Mouse (Mus musculus) G1E (cell line): Measurements from ENCODE around the gene Xpot.

ENCODE experiments used
- CTCF ChIP-seq: IDR thresholded peaks from 2 replicates; pipeline ENCODE4 v1.5.1; 2012; ENCODE audit warnings: low read depth, low read length, inconsistent platforms, mixed read lengths
- GATA1 ChIP-seq: IDR thresholded peaks from 2 replicates; pipeline ENCODE4 v1.6.1; 2012; ENCODE audit warnings: borderline replicate concordance, low read length, inconsistent platforms, mixed read lengths
- POLR2AphosphoS5 ChIP-seq: IDR thresholded peaks from 2 replicates; pipeline ENCODE4 v1.6.1; 2012; ENCODE audit warnings: low read depth, low read length, inconsistent platforms; ENCODE audit not compliant: insufficient replicate concordance
- TAL1 ChIP-seq: conservative IDR thresholded peaks from 2 replicates; pipeline ENCODE4 v1.6.1; 2012; ENCODE audit warnings: low read depth, low read length, inconsistent platforms, mixed read lengths

DNA sequence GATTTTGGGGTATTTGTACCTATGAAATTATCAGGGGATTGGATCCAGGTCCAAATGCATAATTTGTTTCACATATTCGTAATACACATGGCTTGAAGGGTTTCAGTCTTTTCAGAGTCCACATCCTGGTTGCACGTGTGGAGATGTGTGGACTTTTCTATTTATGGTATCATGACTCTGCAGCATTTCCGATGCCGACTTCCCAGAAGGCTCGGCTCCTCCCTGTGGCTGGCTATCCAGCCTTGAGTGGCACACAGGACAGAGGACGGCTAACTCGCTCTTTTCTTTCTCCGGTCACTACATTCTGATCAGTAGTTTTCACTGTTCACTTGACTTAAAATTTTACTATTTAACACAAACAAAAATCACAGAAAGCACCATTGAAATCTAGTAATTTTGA lies 61.7 kb downstream of the Xpot start:
- TF ChIP-seq CTCF: no peak
- no peak for TF ChIP-seq GATA1
- TF ChIP-seq POLR2AphosphoS5: no peak
- TF ChIP-seq TAL1: no peak
